Mouse (Mus musculus): ENCODE results near the gene Gad2.

GRCm38 (mm10) chr2:22663731-22664130 is 41.7 kb downstream of the Gad2 start:
- TF ChIP-seq CTCF (IDR thresholded peaks at IDR 0.05; ENCODE audit: low read depth, low read length) (no peak), POLR2A (IDR thresholded peaks at IDR 0.05; ENCODE audit: borderline replicate concordance, low read depth, low read length) (no peak)
